Mouse (Mus musculus) kidney, embryonic 16.5 days (tissue): ENCODE measurements around the gene Col8a2. TPM values are rescaled to one million over a fixed set of nuclear protein-coding genes. Genes with fewer than 3 reads are reported as not detected.

ENCODE experiments used
- ATAC-seq: fragments of 200-750 bp; cut with Nextera tagmentation; 2 replicates; pipeline ENCODE4 v1.8.0; 2017; ENCODE audit warnings: moderate TSS enrichment; ENCODE audit not compliant: low FRiP score, low TSS enrichment
- H3K27ac ChIP-seq: fragments of 300-500 bp; sonication (generic); 2 replicates; pipeline ENCODE4 v1.5.1; 2014; ENCODE audit warnings: low read length
- H3K27me3 ChIP-seq: fragments of 300-500 bp; sonication (generic); 2 replicates; pipeline ENCODE4 v1.6.1; 2014; ENCODE audit warnings: low read length, control low read depth, mixed read lengths; ENCODE audit not compliant: insufficient read depth
- H3K36me3 ChIP-seq: fragments of 300-500 bp; sonication (generic); 2 replicates; pipeline ENCODE4 v1.6.1; 2014; ENCODE audit warnings: low read length, control low read depth, mixed read lengths; ENCODE audit not compliant: insufficient read depth
- H3K4me1 ChIP-seq: fragments of 300-500 bp; sonication (generic); 2 replicates; pipeline ENCODE4 v1.6.1; 2014; ENCODE audit warnings: low read length, control low read depth, mixed read lengths; ENCODE audit not compliant: insufficient read depth
- H3K4me2 ChIP-seq: fragments of 300-500 bp; sonication (generic); replicated peaks from 2 replicates; pipeline ENCODE4 v1.6.1; 2014; ENCODE audit warnings: low read depth, low read length
- H3K4me3 ChIP-seq: fragments of 300-500 bp; sonication (generic); 2 replicates; pipeline ENCODE4 v1.5.1; 2014; ENCODE audit warnings: mild to moderate bottlenecking, low read length
- H3K9ac ChIP-seq: fragments of 300-500 bp; sonication (generic); replicated peaks from 2 replicates; pipeline ENCODE4 v1.6.1; 2014; ENCODE audit warnings: low read length
- H3K9me3 ChIP-seq: fragments of 300-500 bp; sonication (generic); 2 replicates; pipeline ENCODE4 v1.6.1; 2016; ENCODE audit warnings: low read length, control low read depth
- WGBS: fragments of 180-500 bp; shearing (Covaris S2); extraction: QIAGEN DNeasy Blood & Tissue Kit; methylation state at CpG from one replicate; pipeline ENCODE4 v1.1.7; 2014; 5-methylcytosine and 5-hydroxymethylcytosine counted together
- polyA plus RNA-seq: library from polyadenylated mRNA; unstranded; fragments of >200 nt; fragmentation: Nextera tagmentation; extraction: Ambion mirVana; gene quantifications from 2 replicates; pipeline ENCODE4 v1.2.1, GENCODE M21; 2015

Gene Col8a2
- polyA plus RNA-seq: 11.1 and 11.4 TPM in 2 replicates

DNA sequence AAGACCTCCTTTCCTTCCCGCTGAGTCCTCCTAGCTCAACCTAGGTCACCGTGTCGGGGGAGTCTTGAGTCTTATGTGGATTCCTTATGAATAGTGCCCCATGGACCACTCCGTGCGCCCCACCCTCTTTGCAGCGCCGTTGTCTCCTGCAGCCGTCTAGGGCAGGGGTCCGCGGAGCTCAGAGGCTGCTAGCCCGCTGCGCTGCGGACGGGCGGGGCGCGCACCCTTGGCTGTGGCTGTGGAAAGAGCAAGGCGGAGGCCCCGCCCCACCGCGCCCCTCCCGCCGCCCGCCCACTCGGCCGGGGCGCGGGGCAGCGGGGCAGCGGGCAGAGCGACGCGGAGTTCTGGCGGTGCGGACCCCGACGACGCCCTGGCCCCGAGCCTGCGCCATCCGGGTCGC lies at the start of gene Col8a2:
Gene Col8a2 (plus strand): TSS at position 302 of the 400 bp plus-strand sequence.
- peaks cover 30% of the 10 kb centered on the region for H3K27me3 ChIP-seq
- whole genome bisulfite sequencing: 2% methylated on average over 31 of the region's 42 CpGs
- peaks cover 24% of the 10 kb centered on the region for H3K4me1 ChIP-seq
- peak within 1 kb of the TSS; percentile 51 for H3K4me3 ChIP-seq
- no peaks in the 10 kb centered on the region for H3K9me3 ChIP-seq
- H3K36me3 ChIP-seq: no peaks in the 10 kb centered on the region
- H3K9ac ChIP-seq: peak within 1 kb of the TSS; percentile 59
- H3K4me2 ChIP-seq: peak within 1 kb of the TSS; percentile 72
- H3K27ac ChIP-seq: peak within 1 kb of the TSS; percentile 27; the same call in 1 of the 2 replicates
- peak; percentile 74 for ATAC-seq

DNA sequence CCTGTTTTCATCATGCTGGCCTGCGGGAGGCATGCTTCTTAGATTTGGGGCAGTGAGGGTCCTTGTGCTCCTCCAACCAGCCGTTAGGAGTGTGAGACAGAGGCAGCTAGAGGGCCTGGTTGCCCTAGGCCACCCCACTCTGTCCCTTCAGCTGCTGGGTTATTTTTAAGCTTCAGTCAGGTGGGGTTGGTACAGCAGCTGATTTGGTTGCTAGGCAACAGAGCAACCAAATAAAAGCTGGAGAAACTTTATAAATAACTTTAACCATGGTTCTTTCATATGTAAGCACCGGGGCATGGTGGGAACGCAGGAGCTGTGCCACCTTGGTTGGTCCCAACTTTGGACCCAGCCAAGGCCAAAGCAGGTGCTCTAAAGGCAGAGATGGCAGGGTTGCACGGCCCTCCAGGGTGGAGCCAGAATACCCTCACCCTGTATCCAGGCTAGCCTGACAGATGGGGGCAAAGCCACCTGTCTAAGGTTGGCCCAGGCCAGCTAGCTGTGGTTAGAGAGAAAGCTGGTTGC lies 48.8 kb upstream of the Col8a2 start:
- no peaks in the 10 kb centered on the region for H3K27me3 ChIP-seq
- 75% methylated on average over 5 of the region's 5 CpGs for WGBS
- H3K4me3 ChIP-seq: no peak overlapping the region
- H3K4me1 ChIP-seq: peaks cover 10% of the 10 kb centered on the region
- no peaks in the 10 kb centered on the region for H3K9me3 ChIP-seq
- peaks cover 79% of the 10 kb centered on the region for H3K36me3 ChIP-seq
- peak overlapping the region; percentile 13; the same call in 1 of the 2 replicates for H3K9ac ChIP-seq
- H3K27ac ChIP-seq: no peak overlapping the region
- ATAC-seq: no peak
- H3K4me2 ChIP-seq: no peak overlapping the region

DNA sequence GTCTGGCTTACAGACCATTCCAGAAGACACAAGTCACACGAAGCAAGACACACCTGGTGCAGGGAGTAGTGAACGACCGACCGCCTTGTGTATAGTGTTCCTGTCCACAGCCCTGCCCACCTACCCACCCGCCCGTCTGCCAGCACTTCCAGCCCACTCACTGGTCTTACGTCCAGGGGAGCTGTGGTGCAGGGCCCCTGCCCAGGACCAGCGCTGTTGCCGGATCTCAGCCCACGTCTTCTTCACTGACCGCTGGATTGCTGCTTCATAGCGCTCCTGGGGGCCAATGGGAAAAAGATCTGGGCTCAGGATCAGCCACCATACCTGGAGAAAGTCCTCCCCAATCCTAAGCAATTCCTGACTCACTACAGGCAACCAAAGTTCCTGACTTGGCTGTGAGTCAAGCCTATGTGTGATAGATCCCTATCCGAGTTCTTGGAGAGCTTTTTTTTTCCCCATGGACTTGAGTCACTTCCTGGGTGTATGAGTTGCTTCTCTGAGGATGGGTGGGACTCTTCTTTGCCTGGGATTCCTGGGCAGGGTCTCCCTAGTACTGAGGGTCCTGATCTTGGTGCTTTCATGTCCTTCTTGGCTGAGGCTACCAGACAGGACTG lies 46.6 kb upstream of the Col8a2 start:
- Histone ChIP-seq H3K9ac (no peak overlapping the region), H3K4me1 (peaks cover 10% of the 10 kb centered on the region), H3K27ac (no peak overlapping the region), H3K36me3 (peaks cover 57% of the 10 kb centered on the region), H3K9me3 (no peaks in the 10 kb centered on the region), H3K4me2 (no peak overlapping the region), H3K27me3 (no peaks in the 10 kb centered on the region), H3K4me3 (no peak overlapping the region)
- 88% methylated on average over 13 of the region's 13 CpGs for WGBS
- no peak for ATAC-seq

DNA sequence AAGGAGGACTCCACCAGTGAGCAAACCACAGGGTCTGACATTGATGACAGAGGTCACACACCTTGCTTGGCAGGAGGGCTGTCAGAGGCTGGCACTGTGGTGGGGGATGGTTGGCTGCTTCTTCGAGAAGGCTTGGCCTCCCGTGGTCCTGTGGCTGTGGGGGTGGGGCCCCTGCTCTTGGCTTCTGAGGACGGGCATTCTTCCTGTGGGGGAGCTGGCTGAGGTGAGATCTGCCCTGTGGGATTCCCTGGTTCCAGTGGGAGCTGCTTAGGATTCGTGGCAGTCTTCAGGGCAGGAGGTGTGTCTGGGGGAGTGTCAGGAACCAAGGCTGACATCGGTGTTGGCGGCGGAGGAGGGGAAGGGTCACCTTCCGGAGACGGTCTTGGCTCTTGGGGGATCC lies 44.6 kb upstream of the Col8a2 start:
- Histone ChIP-seq H3K27me3 (no peaks in the 10 kb centered on the region), H3K36me3 (peaks cover 45% of the 10 kb centered on the region)

DNA sequence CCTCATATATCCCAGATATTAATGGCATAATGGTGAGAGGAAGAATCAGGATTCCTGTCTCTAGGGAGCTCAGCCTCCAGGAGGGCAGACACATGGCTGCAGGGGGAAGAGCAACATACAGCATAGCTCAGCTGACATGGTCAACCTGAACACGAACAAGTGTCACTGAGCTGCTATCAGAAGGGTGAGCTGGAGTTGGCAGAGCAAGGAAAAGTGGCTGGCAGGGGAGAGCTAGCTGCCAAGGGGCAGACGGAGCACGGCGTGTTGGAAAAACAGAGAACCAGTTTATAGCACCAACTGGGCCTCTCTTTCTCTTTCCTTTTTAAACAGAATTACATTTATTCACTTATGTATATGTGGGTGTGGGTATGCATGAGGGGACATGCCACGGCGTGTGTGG lies 44.1 kb upstream of the Col8a2 start:
- no peak overlapping the region for H3K4me2 ChIP-seq
- peaks cover 41% of the 10 kb centered on the region for H3K36me3 ChIP-seq
- no peaks in the 10 kb centered on the region for H3K27me3 ChIP-seq
- H3K4me1 ChIP-seq: peaks cover 10% of the 10 kb centered on the region
- WGBS: 82% methylated on average over 6 of the region's 6 CpGs
- peak overlapping the region; percentile 39; the same call in 1 of the 2 replicates for H3K9ac ChIP-seq
- H3K4me3 ChIP-seq: no peak overlapping the region
- no peaks in the 10 kb centered on the region for H3K9me3 ChIP-seq
- ATAC-seq: no peak; the same call in 1 of the 2 replicates
- H3K27ac ChIP-seq: 0 out of 2 replicates have a peak overlapping the region, but pooled peaks have one; percentile 1

More for the DNA sequence above, 44.6 kb upstream of the Col8a2 start:
- 20% methylated on average over 9 of the region's 9 CpGs for WGBS
- Histone ChIP-seq H3K4me2 (no peak overlapping the region), H3K9me3 (no peaks in the 10 kb centered on the region), H3K27ac (no peak overlapping the region), H3K4me1 (peaks cover 10% of the 10 kb centered on the region), H3K4me3 (no peak overlapping the region), H3K9ac (no peak overlapping the region)
- peak; percentile 25 for ATAC-seq

DNA sequence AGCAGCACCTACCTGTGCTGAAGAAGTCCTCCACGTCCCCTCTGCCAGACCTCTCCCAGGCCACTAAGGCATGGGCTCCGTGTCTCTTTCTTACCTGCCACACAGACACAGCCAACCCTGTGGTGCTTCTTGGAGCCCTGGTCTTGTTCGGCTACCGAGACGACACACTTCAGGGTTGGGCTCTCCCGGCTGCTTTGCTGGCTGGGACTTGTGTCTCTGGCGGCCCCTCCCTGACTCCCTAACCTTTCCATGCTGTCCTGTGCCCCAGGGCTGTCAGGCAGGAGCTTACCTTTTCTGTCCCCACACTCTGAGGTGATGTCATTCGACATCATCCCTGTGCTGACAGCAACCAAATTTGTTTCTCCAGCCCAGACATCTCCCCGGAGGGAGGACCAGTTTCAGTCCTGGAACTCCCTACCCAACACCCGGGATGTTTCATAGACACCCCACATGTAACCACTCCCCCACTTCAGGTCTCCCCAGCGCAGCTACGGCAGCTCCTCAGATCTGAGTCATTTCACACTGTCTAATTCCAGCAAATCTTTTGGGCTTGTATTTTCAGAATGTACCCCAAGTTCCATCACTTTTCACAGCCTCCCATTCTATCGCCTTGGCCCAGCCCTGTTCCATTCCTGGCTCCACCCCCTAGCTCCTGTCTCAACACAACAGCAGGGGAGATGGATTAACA lies 40.2 kb upstream of the Col8a2 start:
- peaks cover 19% of the 10 kb centered on the region for H3K4me1 ChIP-seq
- no peak overlapping the region for H3K9ac ChIP-seq
- no peak for ATAC-seq
- WGBS: 78% methylated on average over 13 of the region's 13 CpGs
- H3K9me3 ChIP-seq: no peaks in the 10 kb centered on the region
- H3K36me3 ChIP-seq: peaks cover 15% of the 10 kb centered on the region
- no peak overlapping the region for H3K4me3 ChIP-seq
- no peak overlapping the region for H3K4me2 ChIP-seq
- no peaks in the 10 kb centered on the region for H3K27me3 ChIP-seq
- no peak overlapping the region for H3K27ac ChIP-seq

DNA sequence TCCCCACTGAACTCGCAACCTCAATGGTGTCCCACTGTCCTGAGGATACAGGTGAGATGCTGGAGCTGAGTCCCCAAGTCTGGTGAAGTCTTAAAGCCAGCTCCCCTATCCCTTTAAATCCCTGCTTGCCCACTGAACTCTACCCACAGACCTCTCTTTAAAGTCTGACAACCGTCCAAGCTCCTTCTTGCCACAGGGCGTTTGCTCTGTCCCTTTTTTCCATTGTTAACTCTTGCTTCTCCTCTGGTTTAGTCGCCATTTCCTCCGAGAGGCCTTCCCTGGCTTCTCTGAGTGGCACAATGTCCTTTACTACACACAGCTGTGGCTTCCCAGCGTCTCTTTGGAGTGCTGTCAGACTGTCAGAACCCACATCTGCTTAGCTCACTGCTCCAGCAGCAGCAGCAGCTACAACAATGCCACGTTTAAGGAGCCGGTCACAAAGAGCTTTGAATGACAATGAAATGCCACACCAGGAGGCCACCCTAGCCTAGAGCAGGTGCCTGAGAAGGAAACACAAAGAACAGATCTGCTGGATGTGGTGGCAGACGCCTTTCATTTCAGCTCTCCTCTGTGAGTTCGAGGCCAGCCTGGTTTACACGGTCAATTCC lies 38.2 kb upstream of the Col8a2 start:
- no peak overlapping the region for H3K9ac ChIP-seq
- WGBS: 35% methylated on average over 11 of the region's 11 CpGs

DNA sequence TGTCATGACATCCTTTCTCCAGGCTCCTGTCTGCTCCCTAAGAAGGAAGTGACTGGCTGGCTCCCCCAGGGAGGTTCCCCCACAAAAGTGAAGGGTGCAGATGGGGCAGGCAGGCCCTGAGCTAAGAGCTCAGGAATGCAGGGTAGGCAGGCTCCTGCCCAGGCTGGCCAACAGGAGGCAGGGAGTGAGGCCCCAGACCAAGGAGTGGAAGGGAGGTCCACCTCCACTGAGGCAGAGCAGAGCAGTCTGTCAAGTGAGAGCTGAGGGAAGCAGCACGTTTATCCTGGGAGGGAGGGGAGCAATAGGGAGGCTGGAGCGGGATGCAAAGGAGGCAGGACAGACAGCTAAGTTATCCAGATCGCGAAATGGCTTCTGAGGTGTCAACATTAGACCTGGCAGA lies 35.9 kb upstream of the Col8a2 start:
- Histone ChIP-seq H3K27me3 (no peaks in the 10 kb centered on the region), H3K36me3 (0 out of 2 replicates have a peak, but pooled peaks cover 4% of the 10 kb centered on the region), H3K4me3 (no peak overlapping the region), H3K4me1 (peaks cover 44% of the 10 kb centered on the region), H3K9me3 (no peaks in the 10 kb centered on the region), H3K27ac (no peak overlapping the region), H3K4me2 (no peak overlapping the region), H3K9ac (no peak overlapping the region)
- ATAC-seq: no peak
- 56% methylated on average over 4 of the region's 4 CpGs for WGBS

More for the DNA sequence above, 38.2 kb upstream of the Col8a2 start:
- Histone ChIP-seq H3K27me3 (no peaks in the 10 kb centered on the region), H3K27ac (no peak overlapping the region), H3K9me3 (no peaks in the 10 kb centered on the region), H3K4me1 (peaks cover 26% of the 10 kb centered on the region), H3K36me3 (0 out of 2 replicates have a peak, but pooled peaks cover 4% of the 10 kb centered on the region), H3K4me2 (no peak overlapping the region), H3K4me3 (no peak overlapping the region)
- ATAC-seq: no peak

DNA sequence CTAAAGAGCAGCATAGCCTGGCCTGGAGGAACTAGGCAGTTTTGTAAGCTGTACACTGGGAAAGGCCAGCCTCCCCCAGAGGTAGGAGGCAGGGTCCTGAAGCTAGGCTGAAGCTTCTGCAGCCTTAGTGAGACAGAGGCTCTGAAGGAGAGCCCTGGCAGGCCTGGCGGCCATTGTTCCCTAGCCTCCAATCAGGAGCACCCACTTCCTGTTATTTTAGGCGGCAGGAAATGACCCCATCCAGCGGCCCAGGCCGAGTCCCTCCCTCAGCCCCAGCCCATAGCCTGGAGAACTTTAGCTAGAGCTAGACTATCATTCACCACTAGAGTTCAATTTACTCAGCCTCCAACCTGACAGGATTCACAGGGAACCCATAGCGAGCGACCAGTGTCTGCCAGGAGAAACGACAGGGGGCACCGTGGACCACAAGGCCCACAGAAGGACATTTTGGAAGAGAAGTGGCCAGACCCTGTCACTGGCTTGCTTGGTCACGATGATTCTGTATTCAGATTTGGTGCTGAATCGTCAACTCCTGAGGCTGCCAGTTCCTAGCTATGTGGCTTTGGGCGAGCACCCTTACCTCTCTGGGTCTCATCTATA lies 34.8 kb upstream of the Col8a2 start:
- Histone ChIP-seq H3K9me3 (no peaks in the 10 kb centered on the region), H3K27me3 (no peaks in the 10 kb centered on the region), H3K27ac (peak overlapping the region; percentile 74; the same call in 1 of the 2 replicates), H3K4me1 (peaks cover 44% of the 10 kb centered on the region), H3K4me2 (peak overlapping the region; percentile 20; the same call in 1 of the 2 replicates), H3K4me3 (0 out of 2 replicates have a peak overlapping the region, but pooled peaks have one; percentile 0), H3K36me3 (no peaks in the 10 kb centered on the region), H3K9ac (peak overlapping the region; percentile 3)
- no peak for ATAC-seq
- WGBS: 56% methylated on average over 11 of the region's 11 CpGs
